Mouse (Mus musculus) heart, adult 9 months (tissue): ENCODE results near the gene Tbc1d10b.
"Not testable (repeated sequence)": the region's sequence is repeated elsewhere in the genome, so short reads cannot be mapped to it uniquely, and the experiment has no call there.

Source experiments
- DNase-seq, 2 experiments: peaks; one replicate each; pipeline ENCODE4 v3.0.0; 2022; ENCODE audit warnings: low spot score in 2 of 2

Tbc1d10b gene

DNA sequence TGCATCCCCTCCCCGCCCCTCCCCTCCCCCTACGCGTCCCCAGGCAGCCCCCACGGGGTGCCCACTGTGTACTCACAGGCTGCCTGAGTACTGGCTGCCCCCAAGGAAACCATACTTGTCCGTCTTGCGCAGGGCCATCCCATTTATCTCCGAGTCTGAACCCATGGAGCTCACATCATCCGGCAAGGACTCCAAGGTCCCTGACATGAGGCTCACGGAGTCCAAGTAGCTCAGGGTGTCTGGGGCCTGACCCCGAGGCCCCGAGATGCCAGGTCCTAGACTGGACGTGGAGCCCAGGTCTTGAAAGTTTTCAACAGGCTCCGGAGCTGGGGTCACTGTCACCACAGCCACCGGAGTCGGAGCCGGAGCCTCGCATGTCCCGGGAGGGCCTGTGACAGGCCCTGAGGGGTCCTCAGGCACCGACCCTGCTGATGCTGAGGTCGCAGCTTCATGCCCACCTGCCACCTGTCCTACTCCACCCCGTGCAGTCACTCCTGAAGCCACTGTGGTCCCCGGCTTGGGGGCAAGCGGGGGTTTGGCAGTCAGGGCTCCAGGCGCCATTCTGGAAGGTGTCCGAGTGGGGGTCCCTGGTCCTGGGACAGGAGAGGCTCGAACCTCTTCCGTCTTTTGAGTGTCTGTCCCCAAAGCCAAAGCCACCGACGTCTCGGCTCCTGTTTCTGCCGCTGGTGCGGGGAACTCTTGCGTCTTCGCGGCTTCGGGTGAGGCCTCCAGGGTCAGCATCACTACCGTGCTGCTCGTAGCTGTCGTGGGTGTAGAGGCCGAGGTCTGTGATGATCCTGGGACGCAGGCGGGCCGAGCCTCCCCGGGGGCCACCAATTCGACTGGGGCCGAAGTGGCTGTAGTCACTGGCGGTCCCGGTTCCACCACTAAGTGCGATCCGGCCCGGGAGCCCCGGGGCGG is 634 bp downstream of the Tbc1d10b start:
- DNase-seq, result peak in 1 of 2 experiments; percentile 42

DNA sequence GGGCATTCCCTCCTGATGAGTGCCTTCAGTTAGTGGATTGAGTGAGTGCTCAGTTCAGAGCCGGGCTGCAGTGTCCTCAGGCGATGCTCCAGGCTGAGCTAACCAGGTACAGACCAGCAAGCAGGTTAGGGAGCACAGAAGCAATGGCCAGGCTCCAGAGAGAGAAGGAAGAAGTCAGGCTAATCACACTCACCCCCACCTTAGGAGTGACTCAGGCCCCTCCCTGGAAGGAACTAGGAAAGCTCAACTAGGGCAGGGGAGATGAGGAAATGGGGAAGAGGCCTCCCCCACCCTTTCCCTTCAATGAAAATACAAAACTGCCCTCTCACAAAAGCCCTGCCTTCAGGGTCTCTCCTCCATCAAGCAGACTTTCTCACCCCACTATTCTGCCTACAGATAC is 1.7 kb downstream of the Tbc1d10b start:
- no peak for DNase-seq

DNA sequence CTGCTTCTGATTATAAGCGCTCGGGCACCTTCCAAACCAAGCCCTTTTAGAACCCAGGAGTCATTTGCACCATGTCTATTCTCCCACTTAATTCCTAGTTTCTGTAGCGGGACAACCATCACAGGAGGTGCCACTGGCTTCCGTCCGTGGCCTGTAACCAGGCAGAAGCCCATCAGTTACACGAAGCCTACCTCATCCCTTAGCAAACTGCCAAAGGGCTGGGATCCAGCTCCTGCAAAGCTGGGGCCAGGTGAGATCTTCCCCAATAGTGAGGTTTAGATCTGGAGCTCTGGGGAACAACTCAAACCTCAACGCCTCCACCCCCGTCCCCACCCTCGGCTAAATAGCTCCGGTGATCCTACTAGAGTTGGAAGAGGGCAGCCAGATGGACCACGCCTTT is 11.8 kb downstream of the Tbc1d10b start:
- no peak for DNase-seq

DNA sequence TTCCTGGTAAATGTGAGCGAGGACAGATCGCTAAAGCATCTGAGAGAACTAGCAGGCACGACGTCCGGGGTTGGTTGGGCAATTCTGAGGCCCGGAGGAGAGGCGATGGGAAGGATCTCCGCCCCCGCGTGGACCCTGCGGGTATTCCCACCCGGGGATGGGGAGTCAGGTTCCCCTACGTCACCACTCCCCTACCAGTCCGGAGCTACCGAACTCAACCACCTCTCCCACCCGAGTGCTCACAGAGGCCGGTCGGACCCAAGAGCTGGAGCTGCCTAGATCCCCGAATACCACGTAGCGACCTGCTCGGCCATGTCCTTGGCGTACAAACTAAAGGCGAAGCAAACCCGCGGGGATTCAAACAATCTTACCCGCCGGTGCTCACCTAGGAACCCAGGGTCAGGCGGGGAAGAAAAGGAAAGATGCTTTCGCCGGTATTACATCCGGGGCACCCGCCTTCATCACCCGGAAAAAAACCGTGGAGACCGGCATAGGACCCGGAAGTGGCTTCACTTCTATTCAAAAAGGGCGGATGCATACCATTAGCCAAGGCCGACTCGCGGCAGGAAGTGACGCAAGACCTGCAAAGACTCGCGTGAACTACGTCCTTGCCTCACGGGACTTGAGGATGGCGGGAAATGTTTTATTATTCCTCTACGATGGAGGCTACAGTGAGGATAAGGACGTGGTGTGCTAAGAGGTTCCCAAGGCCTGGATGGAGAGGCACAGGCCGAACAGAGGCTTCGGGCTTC is 12.5 kb downstream of the Tbc1d10b start, which contains the start of gene Cd2bp2:
TSS of gene Cd2bp2 (minus strand) at position 507 of the 752 bp plus-strand sequence.
- peak; percentile 95 to 97 for DNase-seq

DNA sequence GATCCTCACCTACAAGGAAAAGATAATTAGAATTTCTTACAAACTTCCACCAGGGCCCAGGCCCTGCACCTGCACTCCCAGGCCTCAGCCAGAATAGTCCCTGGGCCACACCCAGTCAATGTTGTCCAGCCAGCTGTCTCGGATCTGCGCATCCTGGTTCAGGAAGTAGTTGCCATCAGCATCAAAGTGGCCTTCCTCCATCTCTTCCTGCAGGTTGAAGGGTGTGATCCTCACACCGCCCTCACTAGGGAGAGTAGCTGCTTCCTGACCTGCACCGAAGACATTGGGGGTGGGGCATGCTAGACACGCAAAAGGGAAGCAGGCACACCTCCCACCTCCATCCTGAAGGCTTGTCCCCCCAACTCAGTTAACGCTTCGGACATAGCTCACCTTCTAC is 13.6 kb downstream of the Tbc1d10b start:
- DNase-seq, result no peak

DNA sequence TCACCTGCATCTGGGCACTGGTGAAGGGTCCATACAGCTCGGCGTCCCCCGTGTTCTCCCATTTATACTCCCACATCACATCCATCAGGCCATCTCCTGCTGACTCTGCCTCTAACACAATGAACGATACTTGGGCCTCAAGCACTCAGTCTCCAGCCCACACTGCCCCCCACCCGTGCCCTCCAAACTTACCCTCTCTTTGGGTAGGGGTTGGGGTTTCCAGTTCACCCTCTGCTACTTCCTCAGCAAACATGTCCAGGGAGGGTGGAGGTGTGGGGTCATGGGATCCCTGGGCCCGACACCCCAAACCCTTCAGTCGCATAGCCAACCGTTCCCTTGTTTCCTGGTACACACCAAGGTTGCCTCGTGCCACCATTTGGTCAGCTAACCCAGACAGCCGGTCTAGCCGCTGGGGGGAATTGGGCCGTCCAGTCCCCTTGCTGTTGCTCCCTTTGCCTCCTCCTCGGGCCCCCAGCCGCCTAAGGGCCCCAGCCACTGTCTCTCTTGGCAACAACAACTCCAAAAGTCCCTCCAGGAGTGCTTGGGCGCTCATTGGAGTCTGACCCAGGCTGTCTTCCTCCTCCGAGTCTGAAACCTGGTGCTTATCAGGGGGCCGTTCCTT is 14.1 kb downstream of the Tbc1d10b start:
- DNase-seq, result no peak

DNA sequence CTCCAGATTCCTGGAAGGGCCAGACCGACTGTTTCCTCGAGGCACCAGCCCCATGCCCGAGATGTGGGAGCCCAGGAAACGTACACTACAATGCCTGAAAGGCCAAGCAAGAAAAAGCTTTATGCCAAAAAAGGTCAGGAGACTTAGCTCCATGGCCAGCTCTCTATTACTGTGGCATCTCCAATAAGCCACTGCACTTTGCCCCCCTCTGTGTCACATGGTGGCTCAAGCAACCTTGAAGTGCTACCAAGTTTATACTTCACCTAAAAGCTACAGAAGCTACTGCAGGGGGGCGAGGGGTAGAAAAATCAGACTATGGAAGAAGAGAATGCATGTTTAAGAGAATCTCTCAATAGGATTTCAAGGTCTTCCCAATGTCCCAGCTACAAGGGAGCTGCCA is 15.3 kb downstream of the Tbc1d10b start:
- no peak for DNase-seq

DNA sequence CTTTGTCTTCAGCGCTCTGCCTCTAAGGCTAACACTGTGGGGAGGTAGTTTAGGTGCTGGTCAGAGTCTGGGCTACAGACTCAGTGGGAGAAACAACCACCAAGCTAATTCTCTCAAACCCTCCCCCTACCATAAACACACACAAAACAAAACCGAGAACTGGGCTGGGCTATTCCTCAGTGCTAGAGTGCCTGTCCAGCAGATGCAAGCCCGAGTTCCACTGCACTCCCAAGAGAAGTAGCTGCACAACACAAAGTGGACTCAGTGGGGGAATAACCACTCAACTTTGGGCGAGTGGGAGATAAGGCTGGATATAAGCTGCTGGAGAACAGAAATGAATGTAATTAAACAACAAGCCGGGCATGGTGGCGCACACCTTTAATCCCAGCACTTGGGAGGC is 17.6 kb downstream of the Tbc1d10b start:
- DNase-seq, result no peak

DNA sequence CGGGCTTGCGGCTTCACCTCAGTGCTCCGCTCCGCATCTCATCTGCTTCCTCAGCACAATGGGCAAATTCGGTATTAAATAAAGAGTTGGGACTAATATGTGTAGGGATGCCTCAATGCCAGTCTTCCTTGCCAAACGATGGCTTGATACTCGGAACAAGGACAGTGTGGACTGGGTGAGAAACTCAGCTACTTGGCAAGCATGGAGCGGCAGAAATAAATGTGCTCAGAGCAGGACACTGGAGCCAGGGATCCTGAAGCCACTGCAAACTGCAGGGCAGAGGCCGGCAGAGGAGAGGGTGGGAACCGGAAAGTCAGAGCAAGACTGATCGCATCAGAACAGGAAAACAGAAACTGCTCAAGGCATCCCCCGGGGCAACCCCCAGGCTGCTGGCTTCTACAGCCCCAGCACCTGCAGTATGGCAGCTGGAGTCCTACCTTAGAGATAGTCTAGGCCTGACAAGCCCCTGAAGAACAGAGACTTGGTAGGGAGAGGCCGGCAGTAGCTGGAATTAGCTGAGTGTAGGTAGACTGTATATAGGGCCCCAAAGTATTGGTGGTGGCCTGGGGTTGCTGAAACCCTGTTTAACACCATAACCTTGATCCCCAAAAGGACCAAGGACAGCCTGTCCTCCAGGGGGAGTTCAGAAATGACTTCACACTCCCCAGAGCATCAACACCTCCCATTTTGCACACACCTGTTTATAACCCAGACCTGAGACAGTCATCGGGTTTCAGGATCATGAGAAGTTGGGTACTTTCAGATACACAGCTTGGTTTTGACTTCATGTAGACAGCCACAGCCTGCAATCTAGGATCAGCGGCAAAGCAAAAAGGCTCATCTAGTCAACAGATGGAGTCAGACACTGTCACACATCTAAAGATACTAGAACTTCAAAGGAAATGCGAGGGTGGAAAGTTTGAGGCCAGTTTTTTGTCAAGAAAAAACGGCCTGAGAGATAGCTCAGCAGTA is 19.7 kb downstream of the Tbc1d10b start:
- DNase-seq, result no peak

DNA sequence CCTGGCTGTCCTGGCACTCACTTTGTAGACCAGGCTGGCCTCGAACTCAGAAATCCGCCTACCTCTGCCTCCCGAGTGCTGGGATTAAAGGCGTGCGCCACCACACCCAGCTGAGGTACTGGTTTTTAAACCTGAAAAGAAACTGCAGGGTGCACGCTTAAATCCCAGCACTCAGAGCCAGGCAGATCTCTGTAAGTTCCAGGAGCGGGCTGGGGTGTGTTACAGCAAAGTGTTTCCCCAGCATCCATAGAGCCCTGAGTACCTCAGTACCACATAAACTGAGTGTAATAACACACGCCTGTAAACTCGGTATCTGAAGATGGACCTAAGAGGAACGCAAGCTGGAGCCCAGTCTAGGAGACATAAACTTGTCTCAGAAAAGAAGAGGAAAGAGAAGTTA is 20.9 kb downstream of the Tbc1d10b start:
- no peak for DNase-seq

DNA sequence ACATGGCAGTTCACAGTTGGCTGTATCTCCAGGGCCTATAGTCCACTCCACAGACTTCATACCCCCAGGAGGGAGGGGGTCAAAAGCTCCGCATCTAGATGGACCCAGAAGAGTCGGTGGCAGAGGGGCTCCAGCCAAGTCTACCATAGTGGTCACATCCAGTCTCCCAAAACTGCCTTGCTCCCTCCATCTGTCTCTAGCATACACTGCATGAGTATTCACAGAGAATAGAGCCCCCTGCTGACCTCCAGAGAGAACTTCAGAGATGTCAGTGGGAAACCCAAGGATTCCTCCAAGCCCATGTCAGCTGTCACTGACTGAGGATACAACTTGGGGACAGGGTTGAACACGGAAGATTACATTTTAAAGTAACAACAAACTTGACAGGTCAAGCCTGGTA is 22.7 kb downstream of the Tbc1d10b start:
- DNase-seq, result no peak

DNA sequence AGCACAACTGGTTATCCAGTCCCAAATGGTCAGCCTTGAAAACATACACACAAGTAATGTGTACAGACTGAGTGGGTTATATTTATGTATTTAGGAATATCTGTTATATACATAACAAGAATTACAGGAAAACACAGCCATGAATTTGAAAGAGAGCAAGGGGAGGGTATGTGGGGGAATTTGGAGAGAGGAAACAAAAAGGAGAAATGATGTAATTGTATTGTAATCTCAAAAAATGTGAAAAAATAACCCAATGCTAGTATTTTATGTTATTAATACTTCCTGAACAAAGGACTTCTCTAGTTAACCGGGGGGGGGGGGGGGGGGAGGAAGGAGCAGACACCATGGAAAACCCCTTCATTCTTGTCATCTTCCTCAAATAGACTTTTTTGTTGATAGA is 23.5 kb downstream of the Tbc1d10b start:
- no peak for DNase-seq

DNA sequence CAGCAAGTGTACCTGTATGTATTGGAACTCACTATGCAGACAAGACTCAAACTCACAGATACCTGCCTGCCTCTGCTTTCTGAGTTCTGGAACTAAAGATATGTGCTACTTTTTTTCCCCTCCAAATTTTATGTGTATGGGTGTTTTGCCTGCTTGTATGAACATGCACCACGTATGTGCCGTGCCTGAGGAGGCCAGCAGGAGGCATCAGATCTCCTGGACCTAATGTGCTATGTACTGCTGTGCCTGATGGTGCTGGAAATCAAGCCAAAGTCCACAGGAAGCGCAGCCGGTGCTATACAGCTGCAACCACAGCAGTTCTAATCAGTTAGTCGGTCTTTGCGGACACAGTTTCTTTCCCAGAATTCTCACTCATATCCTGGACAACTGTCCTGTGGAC is 24.4 kb downstream of the Tbc1d10b start:
- DNase-seq, result no peak

DNA sequence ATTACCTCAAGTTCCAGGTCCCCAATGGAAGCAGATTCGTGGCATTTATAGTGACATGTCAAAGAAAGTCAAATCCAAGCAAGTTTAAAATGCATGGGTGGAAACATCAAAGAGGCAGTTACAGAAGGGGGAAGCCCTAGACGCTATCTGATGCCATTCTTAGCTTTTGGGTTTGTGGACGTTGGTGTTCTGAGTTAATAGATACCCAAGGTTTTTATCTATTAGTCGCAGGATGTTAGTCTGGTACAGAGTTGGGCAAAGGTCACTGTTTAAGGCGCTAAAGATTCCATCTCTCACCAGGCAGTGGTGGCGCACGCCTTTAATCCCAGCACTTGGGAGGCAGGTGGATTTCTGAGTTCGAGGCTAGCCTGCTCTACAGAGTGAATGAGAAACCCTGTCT is 24.9 kb downstream of the Tbc1d10b start:
- DNase-seq, result no peak

DNA sequence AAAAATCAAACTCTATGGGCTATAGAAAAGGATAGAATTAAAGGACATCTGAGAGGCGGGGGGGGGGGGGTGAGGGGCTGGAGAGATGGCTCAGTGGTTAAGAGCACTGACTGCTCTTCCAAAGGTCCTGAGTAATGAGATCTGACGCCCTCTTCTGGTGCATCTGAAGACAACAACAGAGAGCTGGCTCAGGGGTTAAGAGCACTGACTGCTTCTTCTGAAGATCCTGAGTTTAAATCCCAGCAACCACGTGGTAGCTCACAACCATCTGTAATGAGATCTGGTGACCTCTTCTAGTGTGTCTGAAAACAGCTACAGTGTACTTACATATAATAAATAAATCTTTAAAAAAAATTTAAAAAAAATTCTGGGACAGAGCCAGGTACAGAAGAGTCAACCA is 26.5 kb downstream of the Tbc1d10b start:
- not testable (repeated sequence) for DNase-seq

DNA sequence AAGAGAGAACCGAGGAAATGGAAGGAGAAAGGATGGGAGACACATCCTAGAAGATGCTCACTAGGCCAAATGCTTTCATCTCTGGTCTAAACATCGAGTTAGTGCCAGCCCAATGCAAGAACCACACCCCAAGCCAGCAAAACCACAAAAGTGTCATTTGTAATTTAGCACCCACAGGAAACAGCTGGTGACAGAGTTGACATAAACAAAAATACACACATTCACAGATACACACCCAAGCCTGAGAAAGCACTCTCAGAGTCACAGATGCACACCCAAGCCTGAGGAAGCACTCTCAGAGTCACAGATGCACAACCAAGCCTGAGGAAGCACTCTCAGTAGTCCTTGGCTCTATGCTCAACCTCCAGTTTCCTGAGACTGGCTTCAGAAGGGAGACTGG is 27.5 kb downstream of the Tbc1d10b start:
- no peak for DNase-seq

DNA sequence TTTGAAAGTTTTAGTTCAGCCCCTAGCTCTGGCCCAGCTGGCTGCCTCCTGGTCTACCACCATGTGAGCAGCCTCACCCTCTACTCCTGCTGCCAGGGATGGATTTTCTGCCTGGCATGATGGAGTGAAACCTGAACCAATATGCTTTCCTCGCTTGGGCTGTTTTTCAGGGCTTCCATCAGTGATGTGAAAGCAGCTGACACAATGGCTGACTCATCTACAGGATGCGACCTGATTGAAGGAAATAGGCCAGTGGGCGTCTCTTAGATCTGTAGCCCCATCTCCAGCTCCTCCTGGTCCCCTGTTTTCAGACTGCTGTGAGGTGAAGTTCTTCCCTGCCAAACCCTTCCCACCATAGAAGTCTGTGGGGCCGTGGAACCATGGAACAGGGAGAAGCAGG is 31.3 kb downstream of the Tbc1d10b start:
- no peak for DNase-seq

DNA sequence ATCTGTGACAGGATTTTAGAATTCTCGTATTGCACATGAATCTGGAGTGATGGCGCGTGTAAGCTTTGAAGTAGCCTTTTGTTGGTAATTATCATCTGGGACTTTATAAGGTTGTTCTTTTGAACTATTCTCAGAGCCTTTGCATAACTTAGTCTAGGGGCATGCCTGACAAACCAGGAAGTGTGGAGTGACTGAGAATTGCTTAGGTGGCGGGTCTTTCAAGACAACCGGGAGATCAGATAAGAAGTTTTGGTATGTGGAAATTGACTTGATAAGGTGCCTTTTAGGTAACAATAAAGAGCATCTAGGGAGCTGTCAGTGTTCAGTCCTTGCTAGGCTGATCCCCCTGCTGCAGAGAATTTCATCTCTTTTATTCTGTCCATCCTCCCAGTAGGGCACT is 41.8 kb downstream of the Tbc1d10b start:
- DNase-seq, result no peak

DNA sequence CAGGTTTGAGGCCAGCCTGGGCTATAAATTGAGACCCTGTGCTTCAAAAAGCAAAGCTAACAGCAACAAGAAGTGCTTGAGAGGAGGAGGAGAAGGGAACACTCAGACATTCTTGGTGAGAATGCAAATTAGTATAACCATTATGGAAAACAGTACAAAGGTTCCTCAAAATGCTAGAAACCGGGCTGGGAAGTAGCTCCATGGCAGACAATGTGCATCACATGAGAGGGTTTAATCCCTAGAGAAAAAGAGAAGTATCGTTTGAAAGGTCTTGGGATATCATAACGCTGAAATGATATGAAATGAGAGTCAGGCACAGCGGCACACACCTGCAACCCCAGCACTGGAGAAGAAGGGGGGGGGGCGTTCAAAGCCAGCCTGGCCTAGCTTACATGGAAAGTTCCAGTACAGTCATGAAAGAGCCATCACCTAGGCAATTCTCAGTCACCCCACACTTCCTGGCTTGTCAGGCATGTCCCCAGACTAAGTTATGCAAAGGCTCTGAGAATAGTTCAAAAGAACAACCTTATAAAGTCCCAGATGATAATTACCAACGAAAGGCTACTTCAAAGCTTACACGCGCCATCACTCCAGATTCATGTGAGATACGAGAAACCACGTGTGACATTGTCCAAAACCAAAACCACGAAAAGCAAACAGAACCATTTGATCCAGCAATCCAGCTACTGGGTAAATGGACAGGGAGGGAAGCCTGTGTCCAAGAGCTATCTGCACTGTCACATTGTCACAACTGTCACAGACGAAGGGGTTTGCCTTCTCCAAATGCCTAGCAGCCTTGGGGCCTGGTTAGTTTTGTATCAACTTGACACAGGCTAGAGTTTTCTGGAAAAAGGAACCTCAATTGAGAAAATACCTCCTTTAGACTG is 42.4 kb downstream of the Tbc1d10b start:
- no peak for DNase-seq

DNA sequence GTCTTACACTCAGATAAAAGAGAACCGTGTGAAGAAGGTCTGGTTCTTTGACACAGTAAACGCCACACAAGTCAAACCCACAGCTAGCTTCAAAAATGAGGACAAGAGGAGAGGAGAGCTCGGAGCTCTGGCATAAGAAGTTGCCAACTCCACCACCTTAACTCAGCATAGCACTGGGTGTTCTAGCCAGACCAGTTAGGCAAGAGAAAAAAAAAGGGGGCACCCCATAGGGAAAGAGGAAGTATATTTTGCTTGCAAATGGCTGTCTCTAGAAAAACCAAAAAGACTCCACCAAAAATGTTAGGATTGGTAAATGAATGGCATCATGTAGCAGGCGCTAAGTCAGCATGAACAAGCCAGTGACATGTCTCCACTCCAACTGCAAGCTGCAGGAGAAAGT is 44.3 kb downstream of the Tbc1d10b start:
- no peak for DNase-seq
